Mouse (Mus musculus): ENCODE results near the gene Hipk2. TPM values are rescaled to one million over a fixed set of nuclear protein-coding genes. Genes with fewer than 3 reads are reported as not detected.

Gene Hipk2
- polyA plus RNA-seq, 1 experiment: 14.9 TPM

DNA sequence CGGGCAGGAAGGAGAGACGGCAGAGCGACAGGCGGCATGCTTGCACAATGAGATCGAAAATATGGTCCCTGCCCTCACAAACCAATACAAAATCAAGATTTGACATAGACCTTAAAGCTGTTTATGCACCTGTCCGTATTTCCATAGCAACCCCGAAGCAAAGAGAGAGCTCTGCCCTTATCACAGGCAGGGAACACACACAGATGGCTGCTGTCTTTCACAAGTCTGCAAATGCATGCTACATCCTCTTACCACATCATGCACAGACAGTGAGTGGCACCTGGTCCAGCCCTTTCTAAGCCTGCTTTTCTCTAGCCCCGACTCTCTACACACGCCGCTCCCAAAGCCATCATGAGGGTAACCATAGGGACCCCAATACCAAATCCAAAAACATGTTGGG is 38.2 kb upstream of the Hipk2 start:
- Histone ChIP-seq H3K27ac (ENCODE audit: insufficient read depth, low read length) (no peak overlapping the region), H3K4me1 (ENCODE audit: control insufficient read depth, insufficient read depth, insufficient read length) (no peaks in the 10 kb centered on the region), H3K36me3 (ENCODE audit: control insufficient read depth, insufficient read depth, low read length) (no peaks in the 10 kb centered on the region), H3K27me3 (ENCODE audit: control insufficient read depth, insufficient read depth, low read length) (no peaks in the 10 kb centered on the region), H3K4me3 (ENCODE audit: extremely low read depth, insufficient read depth, insufficient read length) (no peak overlapping the region)
- TF ChIP-seq POLR2A (IDR thresholded peaks at IDR 0.05; ENCODE audit: low read depth, low read length) (no peak), CTCF (IDR thresholded peaks at IDR 0.05; ENCODE audit: extremely low read depth, insufficient read depth, insufficient read length, insufficient replicate concordance) (no peak)
- 90% methylated on average over 10 of the region's 10 CpGs for WGBS
- no peak for DNase-seq (ENCODE audit: low read depth in 1 of 2, low spot score in 2 of 2)

DNA sequence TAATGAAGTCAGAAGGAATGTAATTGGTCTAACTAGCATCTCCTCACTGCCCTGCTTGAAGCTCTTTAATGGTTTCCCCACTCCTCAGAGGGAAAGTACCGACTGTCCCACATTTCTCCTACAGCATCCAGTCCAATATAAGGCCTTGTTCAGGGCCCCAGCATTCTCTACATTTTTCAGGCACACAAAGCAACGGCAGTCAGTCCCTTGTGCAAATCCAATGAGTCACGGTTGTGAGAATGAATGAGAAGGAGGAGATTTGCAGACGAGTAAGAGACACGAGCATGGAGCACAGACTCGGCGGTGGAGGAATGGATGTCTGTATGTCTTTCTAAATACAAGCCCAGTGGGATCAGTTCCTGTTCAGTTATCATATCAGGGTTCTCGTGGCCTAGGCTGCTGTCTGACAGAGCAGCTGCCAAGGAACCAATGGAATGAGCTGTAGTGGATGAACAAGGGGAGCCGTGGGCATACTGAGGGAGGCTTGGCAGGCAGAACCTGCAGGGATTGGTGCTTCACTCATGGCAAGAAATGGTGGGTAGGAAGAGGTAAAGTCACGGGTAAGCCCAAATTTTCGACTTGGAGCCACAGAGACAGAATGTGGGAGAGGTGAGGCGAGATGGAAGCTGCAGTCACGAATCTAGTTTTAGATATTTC is 37.5 kb upstream of the Hipk2 start:
- DNase-seq (ENCODE audit: low read depth in 1 of 2, low spot score in 2 of 2): no peak
- Histone ChIP-seq H3K4me3 (ENCODE audit: extremely low read depth, insufficient read depth, insufficient read length) (no peak overlapping the region), H3K36me3 (ENCODE audit: control insufficient read depth, insufficient read depth, low read length) (no peaks in the 10 kb centered on the region), H3K27me3 (ENCODE audit: control insufficient read depth, insufficient read depth, low read length) (no peaks in the 10 kb centered on the region), H3K27ac (ENCODE audit: insufficient read depth, low read length) (no peak overlapping the region), H3K4me1 (ENCODE audit: control insufficient read depth, insufficient read depth, insufficient read length) (no peaks in the 10 kb centered on the region)
- WGBS: 92% methylated on average over 13 of the region's 13 CpGs
- TF ChIP-seq POLR2A (IDR thresholded peaks at IDR 0.05; ENCODE audit: low read depth, low read length) (no peak), CTCF (IDR thresholded peaks at IDR 0.05; ENCODE audit: extremely low read depth, insufficient read depth, insufficient read length, insufficient replicate concordance) (no peak)

DNA sequence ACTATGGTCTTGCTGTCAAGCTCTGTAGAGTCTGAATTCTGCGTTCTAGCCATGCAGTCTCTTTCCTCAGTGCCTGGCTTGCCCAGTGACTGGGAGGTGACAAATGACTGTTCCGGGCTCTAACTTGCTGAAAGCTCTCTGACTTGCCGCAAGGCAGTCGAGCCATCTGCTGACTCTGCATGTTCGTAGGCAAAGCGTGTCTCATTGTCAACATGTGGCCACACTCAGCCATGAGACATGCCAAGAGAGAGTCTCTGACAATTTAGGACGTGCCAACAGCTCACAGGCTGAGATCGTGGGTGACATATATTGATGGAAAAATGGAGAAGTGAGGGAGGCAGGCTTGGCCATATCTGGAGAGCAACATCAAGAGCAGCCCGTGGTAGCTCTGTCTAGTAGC is 36.9 kb upstream of the Hipk2 start:
- H3K27me3 ChIP-seq (ENCODE audit: control insufficient read depth, insufficient read depth, low read length): no peaks in the 10 kb centered on the region

GRCm38 (mm10) chr6:38912121-38912660 is 36.2 kb upstream of the Hipk2 start:
- no peak overlapping the region for H3K27ac ChIP-seq (ENCODE audit: insufficient read depth, low read length)
- H3K27me3 ChIP-seq (ENCODE audit: control insufficient read depth, insufficient read depth, low read length): no peaks in the 10 kb centered on the region
- no peaks in the 10 kb centered on the region for H3K36me3 ChIP-seq (ENCODE audit: control insufficient read depth, insufficient read depth, low read length)
- no peak for TF ChIP-seq CTCF (IDR thresholded peaks at IDR 0.05; ENCODE audit: extremely low read depth, insufficient read depth, insufficient read length, insufficient replicate concordance)
- no peak for TF ChIP-seq POLR2A (IDR thresholded peaks at IDR 0.05; ENCODE audit: low read depth, low read length)
- H3K4me3 ChIP-seq (ENCODE audit: extremely low read depth, insufficient read depth, insufficient read length): no peak overlapping the region
- no peaks in the 10 kb centered on the region for H3K4me1 ChIP-seq (ENCODE audit: control insufficient read depth, insufficient read depth, insufficient read length)
- DNase-seq (ENCODE audit: low read depth in 1 of 2, low spot score in 2 of 2): no peak

More for the DNA sequence above, 36.9 kb upstream of the Hipk2 start:
- no peak for DNase-seq (ENCODE audit: low read depth in 1 of 2, low spot score in 2 of 2)
- H3K36me3 ChIP-seq (ENCODE audit: control insufficient read depth, insufficient read depth, low read length): no peaks in the 10 kb centered on the region
- no peaks in the 10 kb centered on the region for H3K4me1 ChIP-seq (ENCODE audit: control insufficient read depth, insufficient read depth, insufficient read length)
- no peak overlapping the region for H3K4me3 ChIP-seq (ENCODE audit: extremely low read depth, insufficient read depth, insufficient read length)
- H3K27ac ChIP-seq (ENCODE audit: insufficient read depth, low read length): no peak overlapping the region
- no peak for TF ChIP-seq CTCF (IDR thresholded peaks at IDR 0.05; ENCODE audit: extremely low read depth, insufficient read depth, insufficient read length, insufficient replicate concordance)
- no peak for TF ChIP-seq POLR2A (IDR thresholded peaks at IDR 0.05; ENCODE audit: low read depth, low read length)
- WGBS: 83% methylated on average over 9 of the region's 9 CpGs

DNA sequence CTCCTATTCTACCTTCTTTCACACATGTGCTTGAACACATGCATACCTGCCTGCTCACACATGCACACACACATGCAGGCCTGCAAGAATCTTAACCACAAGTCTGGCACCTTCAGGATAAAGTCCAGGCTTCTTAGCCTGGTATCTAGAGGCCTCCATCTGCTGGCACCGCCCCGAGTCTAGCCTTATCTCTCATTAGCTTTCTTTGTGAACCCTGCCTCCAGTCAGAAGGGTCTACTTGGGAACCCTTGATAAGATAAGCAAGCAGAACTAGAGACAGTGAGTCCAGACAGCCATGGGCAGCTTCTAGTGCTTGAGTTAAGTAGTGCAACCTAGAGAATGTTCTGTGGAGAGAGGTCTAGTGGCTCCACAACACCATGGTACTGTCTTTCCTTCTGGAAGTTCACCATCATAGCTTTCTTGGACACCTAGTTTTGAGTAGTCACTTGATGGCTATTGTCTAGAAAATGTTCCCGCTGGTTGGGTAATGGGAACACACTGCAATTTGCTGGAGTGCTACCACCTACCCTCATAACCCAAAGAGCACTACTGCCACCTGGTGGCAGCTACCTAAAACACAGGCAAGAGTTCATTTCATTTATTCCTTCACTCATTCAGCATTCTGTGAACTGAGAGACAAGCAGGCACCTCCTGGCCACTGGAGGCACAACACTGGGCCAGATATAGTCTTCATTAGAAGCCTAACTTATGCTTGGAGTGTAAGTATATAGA is 35.0 kb upstream of the Hipk2 start:
- Histone ChIP-seq H3K4me3 (ENCODE audit: extremely low read depth, insufficient read depth, insufficient read length) (no peak overlapping the region), H3K36me3 (ENCODE audit: control insufficient read depth, insufficient read depth, low read length) (no peaks in the 10 kb centered on the region), H3K27me3 (ENCODE audit: control insufficient read depth, insufficient read depth, low read length) (no peaks in the 10 kb centered on the region), H3K27ac (ENCODE audit: insufficient read depth, low read length) (no peak overlapping the region), H3K4me1 (ENCODE audit: control insufficient read depth, insufficient read depth, insufficient read length) (no peaks in the 10 kb centered on the region)
- WGBS: 55% methylated on average over 3 of the region's 3 CpGs
- peak; percentile 41 to 54 for DNase-seq (ENCODE audit: low read depth in 1 of 2, low spot score in 2 of 2)
- TF ChIP-seq POLR2A (IDR thresholded peaks at IDR 0.05; ENCODE audit: low read depth, low read length) (no peak), CTCF (IDR thresholded peaks at IDR 0.05; ENCODE audit: extremely low read depth, insufficient read depth, insufficient read length, insufficient replicate concordance) (peak; percentile 64; the same call in 1 of the 2 replicates)

DNA sequence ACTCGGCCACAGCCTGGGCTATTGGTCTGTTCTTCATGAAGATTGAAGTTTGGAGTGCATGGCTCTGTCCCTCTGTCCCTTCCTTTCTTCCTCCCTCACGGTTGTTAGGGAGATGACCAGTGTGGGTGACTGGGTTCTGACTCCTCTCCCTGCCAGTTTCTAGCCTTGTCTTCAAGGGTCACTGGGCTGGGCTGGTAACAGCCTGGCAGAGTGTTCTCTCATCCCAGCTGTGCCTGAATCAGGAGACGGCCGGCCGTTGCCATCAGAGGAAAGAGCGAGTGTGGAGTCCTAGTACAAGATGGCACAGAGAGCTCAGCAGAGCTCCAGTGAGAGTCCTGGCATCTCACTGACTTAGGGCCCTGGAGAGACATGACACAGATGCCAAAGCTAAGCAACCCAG is 32.4 kb upstream of the Hipk2 start:
- Histone ChIP-seq H3K36me3 (ENCODE audit: control insufficient read depth, insufficient read depth, low read length) (no peaks in the 10 kb centered on the region), H3K27ac (ENCODE audit: insufficient read depth, low read length) (no peak overlapping the region), H3K27me3 (ENCODE audit: control insufficient read depth, insufficient read depth, low read length) (no peaks in the 10 kb centered on the region), H3K4me3 (ENCODE audit: extremely low read depth, insufficient read depth, insufficient read length) (no peak overlapping the region), H3K4me1 (ENCODE audit: control insufficient read depth, insufficient read depth, insufficient read length) (no peaks in the 10 kb centered on the region)
- 92% methylated on average over 6 of the region's 6 CpGs for WGBS
- DNase-seq (ENCODE audit: low read depth in 1 of 2, low spot score in 2 of 2): no peak
- TF ChIP-seq POLR2A (IDR thresholded peaks at IDR 0.05; ENCODE audit: low read depth, low read length) (no peak), CTCF (IDR thresholded peaks at IDR 0.05; ENCODE audit: extremely low read depth, insufficient read depth, insufficient read length, insufficient replicate concordance) (no peak)

GRCm38 (mm10) chr6:38906005-38906404 is 30.0 kb upstream of the Hipk2 start:
- DNase-seq (ENCODE audit: low read depth in 1 of 2, low spot score in 2 of 2): no peak
- no peak overlapping the region for H3K27ac ChIP-seq (ENCODE audit: insufficient read depth, low read length)
- WGBS: 95% methylated on average over 6 of the region's 6 CpGs
- no peaks in the 10 kb centered on the region for H3K36me3 ChIP-seq (ENCODE audit: control insufficient read depth, insufficient read depth, low read length)
- H3K4me1 ChIP-seq (ENCODE audit: control insufficient read depth, insufficient read depth, insufficient read length): peaks cover 6% of the 10 kb centered on the region; the same call in 1 of the 2 replicates
- TF ChIP-seq CTCF (IDR thresholded peaks at IDR 0.05; ENCODE audit: extremely low read depth, insufficient read depth, insufficient read length, insufficient replicate concordance): no peak
- no peak for TF ChIP-seq POLR2A (IDR thresholded peaks at IDR 0.05; ENCODE audit: low read depth, low read length)
- H3K4me3 ChIP-seq (ENCODE audit: extremely low read depth, insufficient read depth, insufficient read length): no peak overlapping the region
- H3K27me3 ChIP-seq (ENCODE audit: control insufficient read depth, insufficient read depth, low read length): no peaks in the 10 kb centered on the region
